Mouse (Mus musculus): ENCODE results near the gene Psma3.
"Not testable (repeated sequence)": the region's sequence is repeated elsewhere in the genome, so short reads cannot be mapped to it uniquely, and the experiment has no call there.

Gene Psma3

GRCm38 (mm10) chr12:71001456-71001855 is 27.0 kb downstream of the Psma3 start:
- DNase-seq (ENCODE audit: low read depth, low spot score) = no peak

GRCm38 (mm10) chr12:71003760-71004426 is 29.5 kb downstream of the Psma3 start:
- no peak for DNase-seq (ENCODE audit: low read depth, low spot score)

GRCm38 (mm10) chr12:71006141-71006540 is 31.7 kb downstream of the Psma3 start:
- no peak for DNase-seq (ENCODE audit: low read depth, low spot score)

- DNase-seq (ENCODE audit: low read depth, low spot score) = no peak
Measured at GRCm38 (mm10) chr12:71006901-71007300, 32.5 kb downstream of the Psma3 start.

- DNase-seq (ENCODE audit: low read depth, low spot score) = no peak
Measured at GRCm38 (mm10) chr12:71009769-71010168, 35.3 kb downstream of the Psma3 start.

- no peak for DNase-seq (ENCODE audit: low read depth, low spot score)
Measured at GRCm38 (mm10) chr12:71014845-71015362, 40.5 kb downstream of the Psma3 start.

- peak; percentile 100 for DNase-seq (ENCODE audit: low read depth, low spot score)
Measured at GRCm38 (mm10) chr12:71015363-71016210, 41.2 kb downstream of the Psma3 start, which contains the start of gene Arid4a. Gene Arid4a, plus strand, starts transcription at chr12:71015990.

GRCm38 (mm10) chr12:71016211-71016502 is 41.7 kb downstream of the Psma3 start:
- peak; percentile 8 for DNase-seq (ENCODE audit: low read depth, low spot score)

- DNase-seq (ENCODE audit: low read depth, low spot score) = peak; percentile 14
Measured at GRCm38 (mm10) chr12:71016503-71017241, 42.3 kb downstream of the Psma3 start.

- DNase-seq (ENCODE audit: low read depth, low spot score) = no peak
Measured at GRCm38 (mm10) chr12:71017242-71017571, 42.8 kb downstream of the Psma3 start.

- no peak for DNase-seq (ENCODE audit: low read depth, low spot score)
Measured at GRCm38 (mm10) chr12:71017827-71018226, 43.4 kb downstream of the Psma3 start.

GRCm38 (mm10) chr12:71019211-71019610 is 44.8 kb downstream of the Psma3 start:
- no peak for DNase-seq (ENCODE audit: low read depth, low spot score)

GRCm38 (mm10) chr12:71024411-71024810 is 50.0 kb downstream of the Psma3 start:
- no peak for DNase-seq (ENCODE audit: low read depth, low spot score)

- DNase-seq (ENCODE audit: low read depth, low spot score) = not testable (repeated sequence)
Measured at GRCm38 (mm10) chr12:71028265-71028664, 53.8 kb downstream of the Psma3 start.

GRCm38 (mm10) chr12:71030260-71030659 is 55.8 kb downstream of the Psma3 start:
- no peak for DNase-seq (ENCODE audit: low read depth, low spot score)

- no peak for DNase-seq (ENCODE audit: low read depth, low spot score)
Measured at GRCm38 (mm10) chr12:71030722-71031121, 56.3 kb downstream of the Psma3 start.

GRCm38 (mm10) chr12:71035826-71036225 is 61.4 kb downstream of the Psma3 start:
- no peak for DNase-seq (ENCODE audit: low read depth, low spot score)

GRCm38 (mm10) chr12:71036729-71037404 is 62.4 kb downstream of the Psma3 start:
- no peak for DNase-seq (ENCODE audit: low read depth, low spot score)

GRCm38 (mm10) chr12:71040462-71040861 is 66.0 kb downstream of the Psma3 start:
- DNase-seq (ENCODE audit: low read depth, low spot score) = no peak

GRCm38 (mm10) chr12:71042451-71042850 is 68.0 kb downstream of the Psma3 start:
- no peak for DNase-seq (ENCODE audit: low read depth, low spot score)

- DNase-seq (ENCODE audit: low read depth, low spot score) = no peak
Measured at GRCm38 (mm10) chr12:71043571-71043970, 69.2 kb downstream of the Psma3 start.

- no peak for DNase-seq (ENCODE audit: low read depth, low spot score)
Measured at GRCm38 (mm10) chr12:71044488-71044887, 70.1 kb downstream of the Psma3 start.
